Mouse (Mus musculus) spleen, adult 2 months (tissue): ENCODE results near the gene Ldhb. TPM values are rescaled to one million over a fixed set of nuclear protein-coding genes. Genes with fewer than 3 reads are reported as not detected.
"Not testable (repeated sequence)": the region's sequence is repeated elsewhere in the genome, so short reads cannot be mapped to it uniquely, and the experiment has no call there.

Experiments
- DNase-seq, 2 experiments: peaks; one replicate each; pipeline versions ENCODE4 v3.0.0 to v3.0.0-alpha.2; 2012 to 2021; ENCODE audit warnings: low spot score in 2 of 2, low read depth in 1 of 2
- H3K27ac ChIP-seq: fragments of 200-500 bp; 2 replicates; pipeline ENCODE4 v1.5.1; 2012; ENCODE audit warnings: low read length, inconsistent platforms; ENCODE audit not compliant: insufficient read depth
- H3K27me3 ChIP-seq: fragments of 200-500 bp; 2 replicates; pipeline ENCODE4 v1.6.1; 2012; ENCODE audit warnings: mild to moderate bottlenecking, moderate library complexity, low read length, inconsistent platforms; ENCODE audit not compliant: control insufficient read depth, insufficient read depth
- H3K36me3 ChIP-seq: fragments of 200-500 bp; 2 replicates; pipeline ENCODE4 v1.6.1; 2012; ENCODE audit warnings: mild to moderate bottlenecking, low read length, inconsistent platforms; ENCODE audit not compliant: control insufficient read depth, insufficient read depth
- H3K4me1 ChIP-seq: fragments of 200-500 bp; 2 replicates; pipeline ENCODE4 v1.6.1; 2011; ENCODE audit warnings: inconsistent platforms; ENCODE audit not compliant: control insufficient read depth, insufficient read depth, insufficient read length
- H3K4me3 ChIP-seq: fragments of 200-500 bp; 2 replicates; pipeline ENCODE4 v1.5.1; 2011; ENCODE audit warnings: mild to moderate bottlenecking, inconsistent platforms; ENCODE audit not compliant: insufficient read depth, insufficient read length; ENCODE audit errors: extremely low read depth
- CTCF ChIP-seq: fragments of 200-500 bp; IDR thresholded peaks from 2 replicates; pipeline ENCODE4 v1.5.1; 2011; ENCODE audit warnings: mild to moderate bottlenecking, inconsistent platforms; ENCODE audit not compliant: insufficient read depth, insufficient read length, insufficient replicate concordance; ENCODE audit errors: extremely low read depth
- POLR2A ChIP-seq: fragments of 200-500 bp; IDR thresholded peaks from 2 replicates; pipeline ENCODE4 v1.6.1; 2011; ENCODE audit warnings: low read depth, low read length, inconsistent platforms
- WGBS: fragments of 180-500 bp; shearing (Covaris S2); methylation state at CpG from one replicate; pipeline ENCODE4 v1.1.7; 2018; 5-methylcytosine and 5-hydroxymethylcytosine counted together
- polyA plus RNA-seq: library from polyadenylated mRNA; depleted of rRNA; stranded (reverse); fragments of >200 nt; gene quantifications from 2 replicates; pipeline ENCODE4 v1.2.3, GENCODE M21; 2012

Ldhb gene
- polyA plus RNA-seq, 1 experiment = 5.6 TPM

DNA sequence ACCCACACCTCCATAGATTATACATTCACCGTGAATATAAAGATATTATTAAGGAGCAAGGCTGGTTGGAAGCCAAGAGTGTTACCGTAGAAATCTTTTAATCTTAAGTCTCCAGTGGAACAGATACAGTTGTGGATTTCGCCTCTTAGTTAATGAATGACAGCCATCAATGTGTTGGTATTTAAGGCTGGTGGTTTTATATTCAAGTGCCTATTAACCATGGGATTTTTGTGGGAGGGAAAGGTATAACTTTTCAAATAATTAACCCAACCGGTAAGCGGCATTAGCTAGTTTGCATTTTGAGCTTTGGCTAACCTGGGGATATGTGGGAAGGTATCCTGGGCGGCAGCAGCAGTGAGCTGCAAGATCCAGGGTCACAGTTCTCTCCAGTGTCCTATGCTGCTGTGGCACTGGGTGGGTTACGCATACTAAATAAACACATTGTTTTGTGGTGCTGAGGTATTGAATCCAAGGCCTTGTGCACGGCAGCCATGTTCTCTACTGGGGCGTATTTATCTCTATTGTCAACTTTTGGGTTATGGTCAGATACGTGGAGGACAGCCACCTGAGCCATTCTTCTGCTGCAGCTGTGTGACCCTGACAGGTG, 5.1 kb downstream of the Ldhb start:
- no peaks in the 10 kb centered on the region for H3K27me3 ChIP-seq
- no peak for TF ChIP-seq CTCF
- TF ChIP-seq POLR2A = no peak
- no peak overlapping the region for H3K4me3 ChIP-seq
- 95% methylated on average over 10 of the region's 10 CpGs for WGBS
- no peak overlapping the region for H3K27ac ChIP-seq
- H3K36me3 ChIP-seq = no peaks in the 10 kb centered on the region
- DNase-seq = no peak
- no peaks in the 10 kb centered on the region for H3K4me1 ChIP-seq

DNA sequence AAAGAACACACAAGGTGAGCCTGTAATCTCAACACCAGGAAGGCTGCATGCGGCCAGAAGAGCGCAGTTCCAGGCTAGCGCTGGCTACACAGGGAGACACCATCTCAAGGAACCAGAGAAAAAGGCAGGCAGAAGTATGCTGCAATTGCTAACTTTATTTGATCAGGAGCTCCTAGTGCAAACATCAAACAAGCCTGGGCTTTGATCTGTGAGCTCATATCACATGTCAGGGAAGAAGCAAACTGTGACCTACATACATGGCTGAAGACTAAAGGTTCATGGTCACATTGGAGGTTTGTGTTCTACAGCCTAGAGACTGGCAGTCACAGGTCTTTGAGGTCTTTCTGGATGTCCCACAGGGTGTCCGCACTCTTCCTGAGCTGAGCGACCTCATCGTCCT, 17.6 kb downstream of the Ldhb start:
- WGBS = 87% methylated on average over 6 of the region's 6 CpGs
- not testable (repeated sequence) for H3K4me1 ChIP-seq, H3K36me3 ChIP-seq, H3K4me3 ChIP-seq, H3K27ac ChIP-seq, DNase-seq, H3K27me3 ChIP-seq

DNA sequence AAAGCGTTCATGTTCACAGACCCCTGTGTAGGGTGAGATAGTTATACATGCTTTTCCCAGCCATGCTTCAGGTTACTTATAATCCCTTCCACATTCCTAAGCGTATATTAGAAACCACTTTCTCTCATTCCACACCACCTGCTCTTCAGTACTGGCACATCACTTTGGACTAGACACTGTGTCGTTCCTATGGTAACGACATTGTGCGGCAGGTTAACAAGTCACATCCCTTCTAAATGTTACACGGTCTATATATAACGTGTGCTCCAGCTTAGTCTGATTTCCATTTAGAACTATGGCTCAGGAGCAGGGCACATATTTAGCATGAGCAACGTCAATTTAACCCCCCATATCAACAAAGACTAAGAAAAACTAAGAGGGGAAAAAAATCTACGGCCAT, 20.1 kb downstream of the Ldhb start:
- no peaks in the 10 kb centered on the region for H3K4me1 ChIP-seq
- no peak overlapping the region for H3K4me3 ChIP-seq
- H3K36me3 ChIP-seq = no peaks in the 10 kb centered on the region
- 90% methylated on average over 9 of the region's 9 CpGs for WGBS
- no peak for DNase-seq
- H3K27me3 ChIP-seq = no peaks in the 10 kb centered on the region
- no peak for TF ChIP-seq POLR2A
- TF ChIP-seq CTCF = no peak
- H3K27ac ChIP-seq = no peak overlapping the region

GRCm38 (mm10) chr6:142485478-142486123, 22.2 kb downstream of the Ldhb start:
- H3K4me1 ChIP-seq = no peaks in the 10 kb centered on the region
- DNase-seq = no peak
- no peaks in the 10 kb centered on the region for H3K27me3 ChIP-seq
- H3K27ac ChIP-seq = no peak overlapping the region
- H3K36me3 ChIP-seq = no peaks in the 10 kb centered on the region
- TF ChIP-seq CTCF (no peak), POLR2A (no peak)
- 62% methylated on average over 4 of the region's 4 CpGs for WGBS
- H3K4me3 ChIP-seq = no peak overlapping the region

DNA sequence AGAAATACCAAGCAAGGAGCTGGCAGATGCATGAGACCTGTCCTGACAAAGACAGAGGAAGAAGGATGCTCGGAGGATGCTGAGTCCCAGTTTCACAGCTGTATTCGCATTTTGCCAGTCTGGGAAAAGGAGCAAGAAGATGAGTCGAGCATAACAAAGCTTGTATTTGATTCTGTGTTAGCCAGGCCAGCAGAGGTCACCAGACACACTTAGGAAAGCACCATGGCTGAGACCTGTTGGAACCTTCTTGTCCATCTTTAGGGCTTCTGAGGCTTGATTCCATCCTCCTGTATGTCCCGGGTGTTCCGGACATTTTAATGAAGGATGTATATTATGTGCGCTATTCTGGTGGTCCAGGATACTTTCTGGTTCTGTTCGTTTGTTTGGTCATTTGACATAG, 30.5 kb downstream of the Ldhb start:
- Histone ChIP-seq H3K4me3 (no peak overlapping the region), H3K4me1 (no peaks in the 10 kb centered on the region), H3K27me3 (no peaks in the 10 kb centered on the region), H3K27ac (no peak overlapping the region), H3K36me3 (no peaks in the 10 kb centered on the region)
- WGBS = 74% methylated on average over 7 of the region's 7 CpGs
- no peak for DNase-seq
- TF ChIP-seq CTCF = no peak
- no peak for TF ChIP-seq POLR2A

GRCm38 (mm10) chr6:142472801-142473203, 35.0 kb downstream of the Ldhb start, which contains the start of gene Gys2:
TSS of gene Gys2 (minus strand) at chr6:142473109.
- no peaks in the 10 kb centered on the region for H3K36me3 ChIP-seq
- H3K27ac ChIP-seq = no peak within 1 kb of the TSS
- no peak for DNase-seq
- H3K27me3 ChIP-seq = no peaks in the 10 kb centered on the region
- 78% methylated on average over 4 of the region's 4 CpGs for WGBS
- TF ChIP-seq POLR2A (no peak), CTCF (no peak)
- no peaks in the 10 kb centered on the region for H3K4me1 ChIP-seq
- H3K4me3 ChIP-seq = no peak within 1 kb of the TSS

GRCm38 (mm10) chr6:142471141-142471540, 36.6 kb downstream of the Ldhb start:
- Histone ChIP-seq H3K36me3 (no peaks in the 10 kb centered on the region), H3K27me3 (no peaks in the 10 kb centered on the region), H3K4me1 (no peaks in the 10 kb centered on the region), H3K27ac (no peak overlapping the region), H3K4me3 (no peak overlapping the region)
- 89% methylated on average over 8 of the region's 8 CpGs for WGBS
- TF ChIP-seq POLR2A = no peak
- no peak for TF ChIP-seq CTCF
- no peak for DNase-seq
